Mouse (Mus musculus) bone marrow macrophage, adult 2 months (primary cell): ENCODE results near the gene Parp9. TPM values are rescaled to one million over a fixed set of nuclear protein-coding genes. Genes with fewer than 3 reads are reported as not detected.
"Not testable (repeated sequence)": the region's sequence is repeated elsewhere in the genome, so short reads cannot be mapped to it uniquely, and the experiment has no call there.

ENCODE experiments used
- H3K27ac ChIP-seq: 2 replicates; pipeline ENCODE4 v1.5.1; 2012; ENCODE audit warnings: low read depth, low read length; ENCODE audit not compliant: insufficient read depth
- H3K4me1 ChIP-seq: 2 replicates; pipeline ENCODE4 v1.6.1; 2012; ENCODE audit warnings: low read length; ENCODE audit not compliant: control insufficient read depth, insufficient read depth
- H3K4me3 ChIP-seq: 2 replicates; pipeline ENCODE4 v1.5.1; 2012; ENCODE audit warnings: mild to moderate bottlenecking, low read length, moderate library complexity; ENCODE audit not compliant: insufficient read depth
- CTCF ChIP-seq: IDR thresholded peaks from 2 replicates; pipeline ENCODE4 v1.5.1; 2012; ENCODE audit warnings: low read depth, mild to moderate bottlenecking, low read length, moderate library complexity
- POLR2A ChIP-seq: IDR thresholded peaks from 2 replicates; pipeline ENCODE4 v1.6.1; 2012; ENCODE audit warnings: mild to moderate bottlenecking, low read depth, low read length, borderline replicate concordance
- polyA plus RNA-seq: library from polyadenylated mRNA; stranded (reverse); fragments of >200 nt; gene quantifications from 2 replicates; pipeline ENCODE4 v1.2.4, GENCODE M21; 2012; ENCODE audit not compliant: missing spikeins, insufficient read depth, insufficient read length

The Parp9 gene
- polyA plus RNA-seq, result 72.8 and 78.7 TPM in 2 replicates

DNA sequence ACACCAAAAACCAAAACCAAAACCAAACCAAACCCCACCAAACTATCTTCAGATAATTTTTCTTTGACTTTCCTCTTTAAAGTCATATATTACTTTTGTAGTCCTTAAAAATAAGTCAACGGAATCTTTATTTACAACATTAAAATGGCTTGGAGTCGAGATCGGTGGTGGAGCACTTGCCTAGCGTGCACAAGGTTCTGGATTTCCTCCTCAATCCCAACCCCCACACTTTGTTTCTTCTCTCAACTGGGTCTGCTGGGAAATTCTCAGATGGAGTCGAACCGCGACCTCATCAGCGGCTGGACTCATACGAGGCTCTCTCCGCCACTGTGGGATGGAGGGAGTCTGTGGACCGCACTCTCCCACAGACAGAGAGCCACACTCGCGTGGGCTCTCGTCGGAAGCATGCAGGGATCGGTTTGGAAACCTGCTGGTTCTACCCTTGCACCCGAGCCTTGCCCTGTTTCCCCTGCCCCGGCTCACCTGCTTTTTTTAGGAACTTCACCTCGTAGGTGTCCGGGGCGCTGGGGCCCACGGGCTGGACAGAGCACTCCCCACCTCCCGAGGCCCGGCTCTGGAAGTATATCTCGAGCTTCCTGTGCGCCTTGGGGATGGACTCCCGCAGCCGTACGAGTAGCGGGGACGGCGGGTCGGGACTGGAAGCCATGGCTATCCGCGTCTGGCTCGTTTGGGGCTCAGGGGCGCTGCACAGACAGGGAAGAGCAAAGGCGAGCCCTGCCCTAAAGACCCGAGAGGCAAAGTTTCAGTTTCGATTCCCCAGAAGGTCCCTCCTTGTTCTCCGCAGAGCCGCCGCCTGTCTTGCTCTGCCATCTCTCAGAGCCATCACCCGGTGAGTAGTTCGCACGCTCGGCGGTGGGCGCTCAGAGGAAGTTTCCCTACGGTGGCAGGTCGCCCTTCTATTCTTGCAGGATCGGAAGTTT lies at the start of gene Parp9, which contains the start of gene Dtx3l:
Gene Parp9, plus strand, starts transcription at position 260 of the 941 bp plus-strand sequence.
Gene Dtx3l, minus strand, starts transcription at position 941 of the 941 bp plus-strand sequence.
- TF ChIP-seq POLR2A, result no peak
- TF ChIP-seq CTCF, result no peak
- peak within 1 kb of the TSS; percentile 81 for H3K27ac ChIP-seq
- H3K4me3 ChIP-seq, result peak within 1 kb of the TSS; percentile 88
- H3K4me1 ChIP-seq, result peaks cover 21% of the 10 kb centered on the region

DNA sequence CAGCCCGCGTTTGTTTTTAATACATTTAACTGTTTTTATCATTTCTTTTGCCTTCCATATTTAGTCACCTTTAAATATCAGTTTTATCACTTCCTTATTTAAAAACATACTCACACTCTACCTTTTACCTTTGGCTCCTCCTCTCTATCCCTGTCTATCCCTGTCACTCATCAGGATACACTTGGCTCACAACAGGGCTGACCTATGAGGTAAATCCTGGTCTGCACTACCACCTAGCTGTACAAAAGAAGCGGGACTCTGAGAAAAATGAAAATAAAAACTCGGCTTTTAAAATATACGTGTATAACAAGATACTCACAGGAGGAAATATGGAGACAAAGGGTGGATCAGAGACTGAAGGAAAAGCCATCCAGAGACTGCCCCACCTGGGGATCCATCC lies 49.4 kb upstream of the Parp9 start:
- no peak for TF ChIP-seq POLR2A
- no peak for TF ChIP-seq CTCF
- 0 out of 2 replicates have a peak, but pooled peaks cover 3% of the 10 kb centered on the region for H3K4me1 ChIP-seq
- no peak overlapping the region for H3K4me3 ChIP-seq
- H3K27ac ChIP-seq, result no peak overlapping the region

DNA sequence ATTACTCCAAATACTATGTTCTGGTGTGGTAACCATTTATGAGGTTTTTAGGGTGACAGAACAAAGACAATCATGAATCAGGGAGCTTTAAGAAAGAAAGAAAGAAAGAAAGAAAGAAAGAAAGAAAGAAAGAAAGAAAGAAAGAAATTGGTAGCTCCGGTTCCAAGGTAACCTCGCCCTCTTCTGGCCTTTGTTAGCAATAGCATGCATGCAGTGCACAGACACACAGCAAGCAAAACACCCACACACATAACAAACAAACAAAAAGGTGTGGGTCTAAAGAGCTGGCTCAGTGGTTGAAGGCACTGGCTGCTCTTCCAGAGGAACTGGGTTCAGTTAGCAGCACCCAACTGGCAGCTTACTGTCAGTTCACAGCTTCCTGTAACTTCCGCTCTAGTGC lies 47.6 kb upstream of the Parp9 start:
- H3K4me3 ChIP-seq, result no peak overlapping the region
- no peak for TF ChIP-seq POLR2A
- TF ChIP-seq CTCF, result no peak
- 0 out of 2 replicates have a peak, but pooled peaks cover 3% of the 10 kb centered on the region for H3K4me1 ChIP-seq
- no peak overlapping the region for H3K27ac ChIP-seq

DNA sequence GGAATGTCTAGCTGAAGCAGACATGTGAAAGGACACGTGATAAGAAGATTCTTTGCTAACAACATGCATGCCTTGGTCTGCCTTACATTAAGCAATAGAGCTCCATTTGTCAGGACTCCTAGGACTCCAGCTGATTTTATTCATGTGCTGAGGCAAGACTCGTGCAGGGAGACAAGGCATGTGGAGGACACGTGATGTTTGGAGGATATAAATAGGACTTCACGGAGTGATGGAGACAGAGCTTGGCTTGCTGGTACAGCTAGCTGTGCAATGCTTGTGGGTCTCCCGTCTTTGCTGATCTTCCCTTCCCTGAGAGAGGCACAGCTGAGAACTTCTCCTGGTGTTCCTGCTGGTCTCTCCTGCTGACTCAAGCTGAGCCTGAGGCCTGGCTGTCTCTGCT lies 46.7 kb upstream of the Parp9 start:
- not testable (repeated sequence) for H3K4me3 ChIP-seq

DNA sequence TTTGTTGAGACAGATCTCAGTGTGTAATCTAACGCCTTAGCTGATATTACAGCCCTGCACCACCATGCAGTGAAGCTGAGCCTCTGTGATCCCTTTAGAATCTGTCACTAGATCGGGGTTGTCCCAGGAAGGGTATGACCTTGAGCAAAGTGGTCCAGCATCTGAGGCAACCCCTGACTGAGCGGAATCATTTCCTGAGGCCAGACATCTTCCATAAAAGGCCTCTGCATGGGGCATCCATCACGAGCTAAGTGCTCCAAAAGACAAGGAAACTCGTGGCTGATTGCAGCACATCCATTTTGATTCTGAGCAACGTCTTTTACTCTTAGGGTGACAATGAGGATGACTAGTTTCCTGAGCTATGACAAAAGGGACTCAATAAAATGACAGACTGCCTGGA lies 43.3 kb upstream of the Parp9 start:
- Histone ChIP-seq H3K27ac (no peak overlapping the region), H3K4me3 (no peak overlapping the region), H3K4me1 (peaks cover 13% of the 10 kb centered on the region)
- TF ChIP-seq CTCF (no peak), POLR2A (no peak)

More for the DNA sequence above, 46.7 kb upstream of the Parp9 start:
- not testable (repeated sequence) for H3K27ac ChIP-seq, H3K4me1 ChIP-seq

DNA sequence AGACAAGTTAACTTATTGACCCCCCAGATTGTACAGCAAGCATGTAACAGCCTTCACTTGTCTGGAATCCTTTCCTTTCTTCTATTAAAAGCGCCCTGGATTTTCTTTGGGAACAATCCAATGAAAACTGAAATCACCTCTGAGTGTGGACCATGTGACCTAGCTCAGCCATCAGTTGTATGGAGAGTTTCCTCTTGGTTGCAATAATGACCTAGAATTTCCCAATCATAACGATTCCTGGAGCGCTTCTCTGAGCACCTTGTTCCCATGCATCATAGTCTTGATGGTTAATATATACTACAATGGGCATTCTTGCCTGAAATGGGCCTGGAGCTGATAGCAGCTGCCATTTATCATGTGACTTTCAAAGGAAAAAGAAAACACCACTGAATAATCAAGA lies 37.7 kb upstream of the Parp9 start:
- TF ChIP-seq POLR2A, result no peak
- TF ChIP-seq CTCF, result no peak
- peaks cover 51% of the 10 kb centered on the region for H3K4me1 ChIP-seq
- no peak overlapping the region for H3K27ac ChIP-seq

DNA sequence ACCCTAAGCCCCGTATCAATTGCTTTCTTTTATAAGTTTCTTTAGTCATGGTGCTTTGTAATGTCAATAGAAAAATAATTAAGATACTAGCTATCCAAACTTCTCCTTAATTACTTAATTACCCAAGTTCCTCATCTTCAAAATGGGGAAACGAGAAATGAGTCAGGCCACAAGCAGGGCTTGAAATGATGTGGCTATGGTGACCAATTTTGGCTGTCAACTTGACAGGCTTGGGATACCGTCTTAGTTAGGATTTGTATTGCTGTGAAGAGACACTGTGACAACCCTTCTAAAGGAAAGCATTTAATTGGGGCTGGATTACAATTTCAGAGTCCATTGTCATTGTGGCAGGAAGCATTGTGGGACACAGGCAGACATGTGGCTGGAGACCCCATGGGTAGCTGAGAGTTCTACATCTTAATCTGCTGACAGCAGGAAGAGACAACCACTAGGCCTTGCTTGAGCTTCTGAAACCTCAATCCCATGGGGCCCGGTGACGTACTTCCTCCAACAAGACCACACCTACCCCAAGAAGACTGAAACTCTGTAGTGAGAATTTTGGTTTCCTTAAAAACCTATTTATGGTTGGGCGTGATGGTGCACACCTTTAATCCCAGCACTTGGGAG lies 35.1 kb upstream of the Parp9 start:
- peak overlapping the region; percentile 91 for H3K27ac ChIP-seq
- TF ChIP-seq POLR2A, result no peak
- no peak for TF ChIP-seq CTCF
- H3K4me1 ChIP-seq, result peaks cover 56% of the 10 kb centered on the region

More for the DNA sequence above, 37.7 kb upstream of the Parp9 start:
- no peak overlapping the region for H3K4me3 ChIP-seq

DNA sequence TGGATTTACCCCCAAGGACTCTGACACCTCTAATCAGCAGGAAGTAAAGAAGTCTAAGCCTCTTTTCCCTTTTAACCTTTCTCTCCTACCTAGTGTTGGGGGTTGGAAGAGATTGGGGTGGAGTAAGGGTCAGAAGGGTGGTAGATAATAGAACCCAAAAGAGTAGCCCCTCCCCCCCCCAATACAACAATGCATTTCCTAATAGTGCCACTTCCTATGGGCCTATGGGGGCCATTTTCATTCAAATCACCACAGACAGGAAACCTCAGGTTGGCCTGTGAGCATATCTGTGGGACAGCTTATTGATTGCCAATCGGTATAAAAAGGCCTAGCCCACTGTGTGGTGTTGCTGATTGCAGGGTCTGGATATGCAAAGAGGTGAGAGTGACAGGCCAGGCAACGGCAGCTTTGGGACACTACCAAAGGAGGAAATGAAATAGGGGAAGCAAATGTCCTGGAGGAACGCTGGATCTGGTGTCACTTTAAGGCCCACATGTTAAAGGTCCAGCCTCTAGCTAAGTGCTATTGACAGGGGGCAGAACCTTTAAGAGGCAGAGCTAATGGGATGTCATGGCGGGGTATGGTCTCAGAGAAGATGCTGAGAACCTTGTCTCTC lies 34.0 kb upstream of the Parp9 start:
- Histone ChIP-seq H3K27ac (peak overlapping the region; percentile 34), H3K4me3 (no peak overlapping the region), H3K4me1 (peaks cover 46% of the 10 kb centered on the region)
- no peak for TF ChIP-seq POLR2A

More for the DNA sequence above, 35.1 kb upstream of the Parp9 start:
- no peak overlapping the region for H3K4me3 ChIP-seq

DNA sequence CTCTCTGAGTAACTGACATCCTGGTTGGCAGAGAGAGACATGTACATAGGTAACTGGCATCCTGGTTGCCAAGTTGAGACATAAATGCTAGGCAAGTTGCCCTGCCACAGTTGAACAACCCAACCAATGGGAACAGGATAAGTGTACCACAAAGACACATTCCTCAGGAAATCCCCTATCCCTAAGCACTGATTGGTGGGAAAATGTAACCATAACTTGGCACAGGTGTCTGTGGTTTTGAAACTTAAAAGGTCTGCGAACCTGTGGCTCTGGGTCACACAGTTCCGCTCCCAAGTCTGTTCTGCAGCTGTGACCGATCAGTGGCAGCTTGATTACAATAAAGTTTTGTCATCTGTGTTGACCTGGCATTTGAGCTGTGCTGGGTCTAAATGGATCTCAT lies 32.9 kb upstream of the Parp9 start:
- no peak overlapping the region for H3K27ac ChIP-seq
- H3K4me3 ChIP-seq, result no peak overlapping the region
- no peak for TF ChIP-seq POLR2A
- H3K4me1 ChIP-seq, result peaks cover 46% of the 10 kb centered on the region

DNA sequence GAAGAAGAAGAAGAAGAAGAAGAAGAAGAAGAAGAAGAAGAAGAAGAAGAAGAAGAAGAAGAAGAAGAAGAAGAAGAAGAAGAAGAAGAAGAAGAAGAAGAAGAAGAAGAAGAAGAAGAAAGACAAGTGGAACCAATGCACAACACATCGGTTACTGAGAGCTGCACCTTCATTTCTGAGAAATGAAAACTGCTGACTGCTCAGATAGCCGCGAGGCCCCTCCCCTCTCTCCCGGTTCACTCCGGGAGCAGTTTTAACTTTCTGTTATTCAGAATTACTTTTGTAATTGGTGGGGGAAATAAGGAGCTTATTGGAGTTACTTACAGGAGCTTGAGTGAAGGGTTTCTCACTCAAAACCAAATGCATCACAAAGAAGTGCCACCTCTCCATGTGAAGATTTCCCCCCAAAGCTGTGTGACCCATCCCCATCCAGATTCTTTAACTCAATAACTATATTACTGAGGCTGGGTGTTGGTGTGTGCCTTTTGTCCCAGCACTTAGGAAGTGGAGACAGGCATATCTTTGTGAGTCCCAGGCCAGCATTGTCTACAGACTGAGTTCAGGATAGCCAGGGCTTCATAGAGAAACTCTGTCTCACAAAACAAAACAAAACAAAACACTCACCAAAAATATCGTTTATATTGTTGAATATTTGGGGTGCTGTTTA lies 32.3 kb upstream of the Parp9 start:
- H3K27ac ChIP-seq, result no peak overlapping the region
- TF ChIP-seq CTCF (no peak), POLR2A (no peak)
- H3K4me3 ChIP-seq, result no peak overlapping the region

More for the DNA sequence above, 32.3 kb upstream of the Parp9 start:
- peaks cover 46% of the 10 kb centered on the region for H3K4me1 ChIP-seq
